Mouse (Mus musculus) myocyte (in vitro differentiated cells): ENCODE measurements at regions not wholly inside any gene's neighbourhood (a gene's known extent, or its start where the extent isn't known, plus 50 kb on each side); places are given as distances from the start of the nearest gene placed in this dataset.

Source experiments
- CEBPB ChIP-seq: IDR thresholded peaks from 2 replicates; pipeline ENCODE4 v1.6.1; 2011; ENCODE audit warnings: mild to moderate bottlenecking, moderate library complexity; ENCODE audit not compliant: poor library complexity, insufficient read depth, severe bottlenecking
- E2F4 ChIP-seq: IDR thresholded peaks from one replicate; pipeline ENCODE4 v1.6.1; 2011; ENCODE audit warnings: mild to moderate bottlenecking, control low read depth, moderate library complexity; ENCODE audit not compliant: insufficient read depth
- MAX ChIP-seq: IDR thresholded peaks from one replicate; pipeline ENCODE4 v1.6.1; 2011; ENCODE audit warnings: low read depth, mild to moderate bottlenecking, control low read depth
- MYOD1 ChIP-seq, 3 experiments: IDR thresholded peaks; one replicate each; pipeline ENCODE4 v1.6.1; 2011; ENCODE audit warnings: control low read depth in 2 of 3, low read depth in 2 of 3, mild to moderate bottlenecking in 2 of 3, moderate library complexity in 1 of 3; ENCODE audit not compliant: insufficient read length in 2 of 3, control insufficient read depth in 1 of 3
- MYOG ChIP-seq, 3 experiments: IDR thresholded peaks; one replicate each; pipeline ENCODE4 v1.6.1; 2011; ENCODE audit warnings: control low read depth in 2 of 3, low read depth in 2 of 3, mild to moderate bottlenecking in 2 of 3; ENCODE audit not compliant: insufficient read length in 2 of 3, control insufficient read depth in 1 of 3, insufficient read depth in 1 of 3
- POLR2A ChIP-seq: IDR thresholded peaks from one replicate; pipeline ENCODE4 v1.6.1; 2011; ENCODE audit warnings: low read depth, mild to moderate bottlenecking, control low read depth, moderate library complexity; ENCODE audit not compliant: insufficient read length
- POLR2AphosphoS2 ChIP-seq: IDR thresholded peaks from one replicate; pipeline ENCODE4 v1.6.1; 2011; ENCODE audit warnings: low read depth, control low read depth; ENCODE audit not compliant: insufficient read length
- REST ChIP-seq: IDR thresholded peaks from one replicate; pipeline ENCODE4 v1.6.1; 2011; ENCODE audit warnings: mild to moderate bottlenecking, control low read depth, moderate library complexity; ENCODE audit not compliant: insufficient read depth, insufficient read length
- SRF ChIP-seq: IDR thresholded peaks from one replicate; pipeline ENCODE4 v1.6.1; 2011; ENCODE audit warnings: low read depth; ENCODE audit not compliant: control insufficient read depth, insufficient read length
- TCF12 ChIP-seq: IDR thresholded peaks from one replicate; pipeline ENCODE4 v1.6.1; 2011; ENCODE audit warnings: mild to moderate bottlenecking, control low read depth; ENCODE audit not compliant: poor library complexity, insufficient read depth, severe bottlenecking
- TCF3 ChIP-seq: IDR thresholded peaks from one replicate; pipeline ENCODE4 v1.6.1; 2011; ENCODE audit warnings: low read depth, control low read depth; ENCODE audit not compliant: insufficient read length
- USF1 ChIP-seq: IDR thresholded peaks from one replicate; pipeline ENCODE4 v1.6.1; 2011; ENCODE audit warnings: low read depth, mild to moderate bottlenecking, control low read depth, moderate library complexity

GRCm38 (mm10) chr14:67156366-67156765, 1147.4 kb upstream of the Gulo start:
- TF ChIP-seq TCF12, result no peak
- TF ChIP-seq POLR2A, result no peak
- TF ChIP-seq E2F4, result no peak
- TF ChIP-seq USF1, result no peak
- no peak for TF ChIP-seq MAX
- no peak for TF ChIP-seq MYOD1 (IDR thresholded peaks at IDR 0.05; ENCODE audit: control insufficient read depth in 1 of 3, insufficient read length in 2 of 3, low read depth in 2 of 3)
- TF ChIP-seq CEBPB, result no peak
- no peak for TF ChIP-seq REST
- TF ChIP-seq POLR2AphosphoS2, result no peak
- TF ChIP-seq TCF3, result no peak
- no peak for TF ChIP-seq MYOG (IDR thresholded peaks at IDR 0.05; ENCODE audit: control insufficient read depth in 1 of 3, insufficient read depth in 1 of 3, insufficient read length in 2 of 3, low read depth in 2 of 3)
- no peak for TF ChIP-seq SRF
